Mouse (Mus musculus) kidney, adult 18-20 months (tissue): ENCODE data around the gene 4930535I16Rik.
A peak's percentile ranks its signal among the peaks of the same experiment; 100 is the strongest.

Experiments
- DNase-seq: peaks from one replicate; pipeline ENCODE4 v3.0.0; 2021

The 4930535I16Rik gene

DNA sequence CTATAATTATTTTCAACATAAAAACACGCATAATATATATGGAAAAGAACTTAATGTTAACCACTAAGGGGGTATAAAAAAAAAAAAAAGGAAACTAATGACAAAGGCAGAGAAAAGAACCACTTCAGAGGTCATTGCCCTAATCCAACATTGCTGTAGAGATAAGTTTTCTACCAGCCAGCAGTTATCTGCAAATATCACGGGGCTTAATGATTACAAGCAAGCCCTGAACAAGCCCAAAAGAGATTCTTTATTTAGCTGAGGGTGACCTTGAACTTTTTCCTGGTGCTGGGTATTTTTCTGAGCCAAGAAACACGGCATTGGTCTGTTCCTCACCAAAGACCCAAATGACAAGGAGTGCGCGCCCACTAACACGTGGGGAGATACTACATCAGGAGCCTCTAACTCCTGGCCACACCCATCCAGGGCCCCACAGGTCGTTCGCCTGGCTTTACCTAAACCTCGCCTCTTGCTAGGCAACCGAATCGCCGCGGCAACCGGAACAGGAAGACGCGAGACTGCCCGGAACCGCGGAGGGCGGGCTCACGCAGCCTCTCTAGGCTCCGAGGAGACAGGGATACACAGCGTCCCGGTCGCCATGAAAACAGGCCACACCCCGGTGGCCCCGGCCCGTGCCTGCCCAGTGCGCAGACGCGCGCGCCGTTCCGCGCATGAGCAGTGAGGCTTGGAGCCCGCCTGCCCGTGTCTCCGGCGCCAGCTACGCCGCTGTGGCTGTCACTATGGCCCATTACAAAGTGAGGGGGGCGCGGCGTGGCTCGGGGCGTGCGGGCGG is 13.3 kb downstream of the 4930535I16Rik start, which contains the start of gene Mycbp:
TSS of gene Mycbp (plus strand) at position 500 of the 793 bp plus-strand sequence.
- DNase-seq, result peak; percentile 99

GRCm38 (mm10) chr4:123903432-123903831 is 14.4 kb downstream of the 4930535I16Rik start:
- no peak for DNase-seq

- peak; percentile 22 for DNase-seq
These were observed 19.1 kb downstream of the 4930535I16Rik start for GRCm38 (mm10) chr4:123898696-123899095.

DNA sequence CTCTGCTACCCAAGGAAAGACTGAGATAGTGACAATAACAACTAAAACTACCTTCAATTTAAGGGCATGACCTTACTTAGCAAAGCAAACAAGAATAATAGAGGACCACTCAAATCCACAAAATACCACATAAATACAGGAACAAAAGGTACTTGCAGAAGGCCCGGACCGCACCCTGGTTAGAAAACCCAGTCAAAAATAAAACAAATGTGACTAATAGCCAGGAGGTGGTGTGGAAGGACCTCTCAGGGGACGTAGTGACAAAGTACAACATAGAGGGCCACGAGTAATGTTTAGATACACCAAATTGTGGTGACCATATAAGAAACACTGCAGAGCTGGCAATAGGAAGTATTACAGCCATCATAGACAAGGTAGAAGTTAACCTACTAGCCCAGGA is 23.5 kb downstream of the 4930535I16Rik start:
- no peak for DNase-seq

- no peak for DNase-seq
These were observed 24.1 kb downstream of the 4930535I16Rik start for GRCm38 (mm10) chr4:123893726-123894125.
